Mouse (Mus musculus): ENCODE results near the gene H2-T23. TPM values are rescaled to one million over a fixed set of nuclear protein-coding genes. Genes with fewer than 3 reads are reported as not detected.
A peak's percentile ranks its signal among the peaks of the same experiment; 100 is the strongest.

Gene H2-T23
- polyA plus RNA-seq, 1 experiment from 2014 or later, result 19.7 TPM

GRCm38 (mm10) chr17:35980363-35980754, 52.3 kb downstream of the H2-T23 start:
- H3K4me3 ChIP-seq (ENCODE audit: low read length), result peak overlapping the region; percentile 76
- 0 out of 2 replicates have a peak, but pooled peaks have one; percentile 11 for ATAC-seq (replicated peaks; ENCODE audit: extremely low read depth, insufficient read depth, low FRiP score)
- H3K36me3 ChIP-seq (ENCODE audit: control insufficient read depth, insufficient read depth), result peaks cover 15% of the 10 kb centered on the region
- H3K9ac ChIP-seq (ENCODE audit: low read length), result peak overlapping the region; percentile 82
- no peaks in the 10 kb centered on the region for H3K27me3 ChIP-seq (ENCODE audit: control insufficient read depth, insufficient read depth, low read length)
- H3K9me3 ChIP-seq (replicated peaks; ENCODE audit: control insufficient read depth, low read length), result no peaks in the 10 kb centered on the region
- H3K4me1 ChIP-seq (ENCODE audit: control insufficient read depth, insufficient read depth, low read length), result peaks cover 18% of the 10 kb centered on the region
- peak overlapping the region; percentile 97 for H3K27ac ChIP-seq (ENCODE audit: low read length)
- peak overlapping the region; percentile 92 for H3K4me2 ChIP-seq (ENCODE audit: low read depth, low read length)
- whole genome bisulfite sequencing, result under 1% methylated on average over 28 of the region's 29 CpGs

Other genes with a start within 250 kb of the H2-T23 start
- gene Ier3, start 211.2 kb downstream of the H2-T23 start, polyA plus RNA-seq (2015; fragmentation: Nextera tagmentation; extraction: Ambion mirVana), result 60.9 and 62.6 TPM in 2 replicates
- 119 and 134 TPM in 2 replicates for gene Flot1, start 209.6 kb downstream of the H2-T23 start, polyA plus RNA-seq (2015; fragmentation: Nextera tagmentation; extraction: Ambion mirVana)
- 634 and 654 TPM in 2 replicates for gene Tubb5, start 194.5 kb downstream of the H2-T23 start, polyA plus RNA-seq (2015; fragmentation: Nextera tagmentation; extraction: Ambion mirVana)
- 14.7 and 15.0 TPM in 2 replicates for gene Mdc1, start 191.3 kb downstream of the H2-T23 start, polyA plus RNA-seq (2015; fragmentation: Nextera tagmentation; extraction: Ambion mirVana)
- gene Nrm, start 171.5 kb downstream of the H2-T23 start, polyA plus RNA-seq (2015; fragmentation: Nextera tagmentation; extraction: Ambion mirVana), result 45.9 and 46.9 TPM in 2 replicates
- gene Ppp1r18, start 167.3 kb downstream of the H2-T23 start, polyA plus RNA-seq (2015; fragmentation: Nextera tagmentation; extraction: Ambion mirVana), result 19.6 and 20.1 TPM in 2 replicates
- 27.4 and 29.2 TPM in 2 replicates for gene Dhx16, start 153.0 kb downstream of the H2-T23 start, polyA plus RNA-seq (2015; fragmentation: Nextera tagmentation; extraction: Ambion mirVana)
- 33.7 and 34.6 TPM in 2 replicates for gene 2310061I04Rik, start 135.4 kb downstream of the H2-T23 start, polyA plus RNA-seq (2015; fragmentation: Nextera tagmentation; extraction: Ambion mirVana)
- gene Atat1, start 122.8 kb downstream of the H2-T23 start, polyA plus RNA-seq (2015; fragmentation: Nextera tagmentation; extraction: Ambion mirVana), result 41.1 and 45.5 TPM in 2 replicates
- 70.1 and 77.3 TPM in 2 replicates for gene Mrps18b, start 116.5 kb downstream of the H2-T23 start, polyA plus RNA-seq (2015; fragmentation: Nextera tagmentation; extraction: Ambion mirVana)
- 25.3 and 28.7 TPM in 2 replicates for gene Ppp1r10, start 116.4 kb downstream of the H2-T23 start, polyA plus RNA-seq (2015; fragmentation: Nextera tagmentation; extraction: Ambion mirVana)
- 63.2 and 66.5 TPM in 2 replicates for gene Abcf1, start 63.1 kb downstream of the H2-T23 start, polyA plus RNA-seq (2015; fragmentation: Nextera tagmentation; extraction: Ambion mirVana)
- 34.5 and 36.6 TPM in 2 replicates for gene Gnl1, start 53.0 kb downstream of the H2-T23 start, polyA plus RNA-seq (2015; fragmentation: Nextera tagmentation; extraction: Ambion mirVana)
- gene Prr3, start 52.6 kb downstream of the H2-T23 start, polyA plus RNA-seq (2015; fragmentation: Nextera tagmentation; extraction: Ambion mirVana), result 13.5 and 15.6 TPM in 2 replicates
- 1.8 and 2.5 TPM in 2 replicates for gene H2-T24, start 12.3 kb downstream of the H2-T23 start, polyA plus RNA-seq (2015; fragmentation: Nextera tagmentation; extraction: Ambion mirVana)
- gene H2-T22, start 9.9 kb upstream of the H2-T23 start, polyA plus RNA-seq (2015; fragmentation: Nextera tagmentation; extraction: Ambion mirVana), result 10.1 and 12.6 TPM in 2 replicates
- not detected in 2 replicates for gene Gm6034, start 10.1 kb upstream of the H2-T23 start, polyA plus RNA-seq (2015; fragmentation: Nextera tagmentation; extraction: Ambion mirVana)
- gene Gm11127, start 25.5 kb upstream of the H2-T23 start, polyA plus RNA-seq (2015; fragmentation: Nextera tagmentation; extraction: Ambion mirVana), result 0.24 TPM in 1 of 2 replicates, not detected in the other
- 0.21 TPM in 1 of 2 replicates, not detected in the other for gene Gm19684, start 88.8 kb upstream of the H2-T23 start, polyA plus RNA-seq (2015; fragmentation: Nextera tagmentation; extraction: Ambion mirVana)
- 0.22 and 0.39 TPM in 2 replicates for gene Gm7030, start 96.6 kb upstream of the H2-T23 start, polyA plus RNA-seq (2015; fragmentation: Nextera tagmentation; extraction: Ambion mirVana)
- gene Gm8909, start 135.7 kb upstream of the H2-T23 start, polyA plus RNA-seq (2015; fragmentation: Nextera tagmentation; extraction: Ambion mirVana), result 1.8 and 1.9 TPM in 2 replicates
- gene H2-T3, start 157.4 kb upstream of the H2-T23 start, polyA plus RNA-seq (2015; fragmentation: Nextera tagmentation; extraction: Ambion mirVana), result 0.21 and 0.97 TPM in 2 replicates
- gene Rpp21, start 225.2 kb upstream of the H2-T23 start, polyA plus RNA-seq (2015; fragmentation: Nextera tagmentation; extraction: Ambion mirVana), result 73.2 and 89.1 TPM in 2 replicates
- 10.4 and 10.7 TPM in 2 replicates for gene Trim39, start 239.4 kb upstream of the H2-T23 start, polyA plus RNA-seq (2015; fragmentation: Nextera tagmentation; extraction: Ambion mirVana)